Mouse (Mus musculus) midbrain, embryonic 16.5 days (tissue): Measurements from ENCODE around the gene Strap. TPM values are rescaled to one million over a fixed set of nuclear protein-coding genes. Genes with fewer than 3 reads are reported as not detected.
A peak's percentile ranks its signal among the peaks of the same experiment; 100 is the strongest.
"Not testable (repeated sequence)": the region's sequence is repeated elsewhere in the genome, so short reads cannot be mapped to it uniquely, and the experiment has no call there.

Experiments used
- ATAC-seq: fragments of 200-750 bp; cut with Nextera tagmentation; 2 replicates; pipeline ENCODE4 v1.8.0; 2017; ENCODE audit warnings: moderate TSS enrichment
- H3K27ac ChIP-seq: fragments of 300-500 bp; sonication (generic); 2 replicates; pipeline ENCODE4 v1.5.1; 2014; ENCODE audit warnings: mild to moderate bottlenecking, low read length, mixed read lengths
- H3K27me3 ChIP-seq: fragments of 300-500 bp; sonication (generic); 2 replicates; pipeline ENCODE4 v1.6.1; 2014; ENCODE audit warnings: low read depth, low read length, mixed read lengths; ENCODE audit not compliant: control insufficient read depth, insufficient read depth
- H3K36me3 ChIP-seq: fragments of 300-500 bp; sonication (generic); 2 replicates; pipeline ENCODE4 v1.6.1; 2014; ENCODE audit warnings: mild to moderate bottlenecking, low read length, moderate library complexity, mixed read lengths; ENCODE audit not compliant: control insufficient read depth, insufficient read depth
- H3K4me1 ChIP-seq: fragments of 300-500 bp; sonication (generic); 2 replicates; pipeline ENCODE4 v1.6.1; 2014; ENCODE audit warnings: mild to moderate bottlenecking, low read length, mixed read lengths; ENCODE audit not compliant: control insufficient read depth, insufficient read depth
- H3K4me2 ChIP-seq: fragments of 300-500 bp; sonication (generic); 2 replicates; pipeline ENCODE4 v1.6.1; 2014; ENCODE audit warnings: mild to moderate bottlenecking, low read length, mixed read lengths
- H3K4me3 ChIP-seq: fragments of 300-500 bp; sonication (generic); 2 replicates; pipeline ENCODE4 v1.5.1; 2014; ENCODE audit warnings: low read depth, mild to moderate bottlenecking, low read length, moderate library complexity, mixed read lengths
- H3K9ac ChIP-seq: fragments of 300-500 bp; sonication (generic); 2 replicates; pipeline ENCODE4 v1.6.1; 2014; ENCODE audit warnings: low read depth, low read length, mixed read lengths
- H3K9me3 ChIP-seq: fragments of 300-500 bp; sonication (generic); replicated peaks from 2 replicates; pipeline ENCODE4 v1.6.1; 2014; ENCODE audit warnings: mild to moderate bottlenecking, low read length, mixed read lengths; ENCODE audit not compliant: control insufficient read depth, poor library complexity, severe bottlenecking
- WGBS: fragments of 180-500 bp; shearing (Covaris S2); extraction: QIAGEN DNeasy Blood & Tissue Kit; methylation state at CpG from one replicate; pipeline ENCODE4 v1.1.7; 2014; 5-methylcytosine and 5-hydroxymethylcytosine counted together
- polyA plus RNA-seq: library from polyadenylated mRNA; unstranded; fragments of >200 nt; fragmentation: Nextera tagmentation; extraction: Ambion mirVana; gene quantifications from 2 replicates; pipeline ENCODE4 v1.2.1, GENCODE M21; 2015

Gene Strap
- polyA plus RNA-seq, 1 experiment from 2014 or later, result 161 TPM

- Histone ChIP-seq H3K36me3 (no peaks in the 10 kb centered on the region), H3K27ac (no peak overlapping the region), H3K4me1 (no peaks in the 10 kb centered on the region), H3K4me2 (no peak overlapping the region), H3K27me3 (no peaks in the 10 kb centered on the region), H3K9ac (no peak overlapping the region), H3K4me3 (no peak overlapping the region), H3K9me3 (no peaks in the 10 kb centered on the region; the same call in 1 of the 2 replicates)
- ATAC-seq, result peak; percentile 77
- WGBS, result 63% methylated on average over 7 of the region's 7 CpGs
Measured at GRCm38 (mm10) chr6:137699434-137699833, 35.4 kb upstream of the Strap start.

- no peak for ATAC-seq
- WGBS, result 91% methylated on average over 3 of the region's 3 CpGs
Measured at GRCm38 (mm10) chr6:137702186-137702585, 32.7 kb upstream of the Strap start.

GRCm38 (mm10) chr6:137702918-137703317, 32.0 kb upstream of the Strap start:
- H3K9ac ChIP-seq, result no peak overlapping the region
- no peak overlapping the region for H3K27ac ChIP-seq
- no peaks in the 10 kb centered on the region for H3K9me3 ChIP-seq
- H3K4me3 ChIP-seq, result no peak overlapping the region
- no peak for ATAC-seq
- no peaks in the 10 kb centered on the region for H3K4me1 ChIP-seq
- H3K36me3 ChIP-seq, result no peaks in the 10 kb centered on the region
- WGBS, result 85% methylated on average over 4 of the region's 4 CpGs
- H3K4me2 ChIP-seq, result no peak overlapping the region
- H3K27me3 ChIP-seq, result no peaks in the 10 kb centered on the region

More at GRCm38 (mm10) chr6:137702186-137702585, 32.7 kb upstream of the Strap start:
- no peaks in the 10 kb centered on the region; the same call in 1 of the 2 replicates for H3K9me3 ChIP-seq
- no peaks in the 10 kb centered on the region for H3K36me3 ChIP-seq
- H3K4me1 ChIP-seq, result no peaks in the 10 kb centered on the region
- H3K9ac ChIP-seq, result no peak overlapping the region
- no peak overlapping the region for H3K27ac ChIP-seq
- H3K4me3 ChIP-seq, result no peak overlapping the region
- no peaks in the 10 kb centered on the region for H3K27me3 ChIP-seq
- H3K4me2 ChIP-seq, result no peak overlapping the region

- no peaks in the 10 kb centered on the region for H3K36me3 ChIP-seq
- H3K9me3 ChIP-seq, result no peaks in the 10 kb centered on the region
- no peak overlapping the region for H3K4me3 ChIP-seq
- H3K27ac ChIP-seq, result no peak overlapping the region
- H3K4me1 ChIP-seq, result no peaks in the 10 kb centered on the region
- WGBS, result 85% methylated on average over 7 of the region's 7 CpGs
- ATAC-seq, result no peak
- no peaks in the 10 kb centered on the region for H3K27me3 ChIP-seq
- H3K9ac ChIP-seq, result no peak overlapping the region
- H3K4me2 ChIP-seq, result no peak overlapping the region
Measured at GRCm38 (mm10) chr6:137703431-137703830, 31.4 kb upstream of the Strap start.

- Histone ChIP-seq H3K36me3 (no peaks in the 10 kb centered on the region), H3K4me2 (no peak overlapping the region), H3K4me3 (no peak overlapping the region), H3K9ac (no peak overlapping the region), H3K27ac (no peak overlapping the region), H3K27me3 (no peaks in the 10 kb centered on the region), H3K9me3 (no peaks in the 10 kb centered on the region), H3K4me1 (no peaks in the 10 kb centered on the region)
- WGBS, result 82% methylated on average over 25 of the region's 25 CpGs
- ATAC-seq, result no peak
Measured at GRCm38 (mm10) chr6:137704300-137704939, 30.5 kb upstream of the Strap start.

DNA sequence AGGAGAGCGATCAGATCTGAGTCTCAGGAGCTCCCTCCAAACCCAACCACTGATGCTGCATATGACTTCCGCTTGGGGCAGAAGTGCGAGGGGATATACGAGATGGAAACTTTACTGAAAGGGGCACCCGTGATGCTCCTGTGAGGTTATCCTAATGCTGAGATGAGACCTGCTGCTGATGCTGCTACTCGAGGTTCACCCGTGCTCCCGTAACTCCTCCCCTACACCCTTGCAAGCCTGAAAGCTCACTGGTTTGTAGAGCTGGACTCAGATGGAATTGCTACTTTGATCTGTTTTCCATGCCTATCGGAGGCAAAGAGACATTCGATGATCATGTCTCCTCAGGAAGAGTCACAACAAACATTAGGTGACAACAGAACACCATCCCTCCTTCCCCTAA, 28.7 kb upstream of the Strap start:
- no peak overlapping the region for H3K4me3 ChIP-seq
- H3K27ac ChIP-seq, result no peak overlapping the region
- no peaks in the 10 kb centered on the region for H3K9me3 ChIP-seq
- H3K4me1 ChIP-seq, result peaks cover 4% of the 10 kb centered on the region; the same call in 1 of the 2 replicates
- no peak for ATAC-seq
- WGBS, result 93% methylated on average over 10 of the region's 10 CpGs
- no peaks in the 10 kb centered on the region for H3K36me3 ChIP-seq
- no peak overlapping the region for H3K4me2 ChIP-seq
- no peaks in the 10 kb centered on the region for H3K27me3 ChIP-seq
- H3K9ac ChIP-seq, result no peak overlapping the region

DNA sequence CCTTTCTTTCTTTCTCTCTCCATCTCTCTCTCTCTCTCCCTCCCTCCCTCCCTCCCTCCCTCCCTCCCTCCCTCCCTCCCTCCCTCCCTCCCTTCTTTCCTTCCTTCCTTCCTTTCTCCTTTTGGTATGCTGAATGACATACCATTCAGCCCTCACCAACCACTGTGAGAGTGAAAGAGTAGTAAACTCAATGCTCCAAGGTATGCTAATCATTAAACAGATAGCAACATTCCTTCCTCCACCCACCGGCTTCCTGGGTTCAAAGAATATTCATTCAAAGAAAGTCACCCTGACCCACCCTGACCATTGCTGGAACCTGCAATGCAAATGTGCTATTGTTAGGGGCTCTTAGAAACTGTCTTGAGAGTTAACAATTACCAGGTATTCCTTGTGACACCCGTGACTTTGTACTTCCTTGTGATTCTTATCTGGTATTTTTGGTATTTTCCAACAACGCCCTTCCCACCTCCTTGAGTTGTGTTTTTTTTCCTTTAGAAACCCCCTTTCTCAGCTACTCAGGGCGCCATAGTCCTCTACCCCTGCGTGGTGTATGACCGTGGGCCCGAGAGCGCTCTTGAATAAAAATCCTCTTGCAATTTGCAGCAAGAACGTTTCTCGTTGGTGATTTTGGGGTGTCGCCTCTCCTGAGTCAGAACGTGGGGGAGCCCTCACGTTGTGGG, 26.0 kb upstream of the Strap start:
- not testable (repeated sequence) for H3K4me2 ChIP-seq, H3K27me3 ChIP-seq, H3K36me3 ChIP-seq, H3K9me3 ChIP-seq, H3K27ac ChIP-seq, H3K9ac ChIP-seq, H3K4me3 ChIP-seq, ATAC-seq
- peaks cover 10% of the 10 kb centered on the region; the same call in 1 of the 2 replicates for H3K4me1 ChIP-seq
- 90% methylated on average over 13 of the region's 13 CpGs for WGBS

DNA sequence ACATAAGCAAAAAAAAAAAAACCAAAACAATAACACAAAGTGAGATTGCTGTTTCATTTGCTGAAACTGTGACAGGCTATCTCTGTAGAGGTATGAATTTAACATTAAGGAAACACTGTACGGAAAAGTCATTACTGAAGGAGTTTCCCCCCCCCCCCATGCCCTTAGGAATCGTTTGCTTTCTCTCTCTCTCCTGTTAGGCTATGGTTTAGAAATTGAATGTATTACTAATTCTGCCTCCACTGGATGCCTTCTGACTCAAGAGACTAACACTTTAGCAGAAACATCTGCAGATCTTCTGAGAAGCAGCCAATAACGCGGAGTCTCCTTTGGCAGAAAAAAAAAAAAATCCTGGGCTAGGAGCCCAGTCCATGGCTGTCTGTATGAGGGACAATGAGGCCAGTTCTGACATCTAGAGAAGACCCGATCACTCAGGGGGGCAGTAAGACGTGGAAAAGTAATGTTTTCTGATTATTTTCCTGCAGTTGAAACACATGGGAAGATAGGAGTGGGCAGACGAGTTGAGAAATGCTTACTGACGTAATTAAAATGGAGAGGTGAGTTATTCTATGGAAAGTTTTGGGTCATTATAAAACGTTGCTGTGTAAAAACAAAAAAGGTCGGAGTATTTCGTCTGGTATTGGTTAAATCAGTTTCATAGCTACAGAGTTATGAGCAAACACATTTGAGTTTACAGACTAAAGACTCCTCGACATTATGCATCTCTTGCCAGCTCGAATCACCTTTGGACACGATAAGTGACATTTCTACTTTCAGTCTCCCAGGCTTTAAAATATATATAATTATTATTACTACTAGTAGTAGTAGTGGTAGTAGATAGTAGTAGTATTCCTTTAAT, 24.5 kb upstream of the Strap start:
- no peaks in the 10 kb centered on the region for H3K9me3 ChIP-seq
- peaks cover 10% of the 10 kb centered on the region; the same call in 1 of the 2 replicates for H3K4me1 ChIP-seq
- no peak overlapping the region for H3K9ac ChIP-seq
- no peak overlapping the region for H3K27ac ChIP-seq
- H3K4me3 ChIP-seq, result no peak overlapping the region
- WGBS, result 80% methylated on average over 14 of the region's 14 CpGs
- H3K27me3 ChIP-seq, result no peaks in the 10 kb centered on the region
- H3K4me2 ChIP-seq, result no peak overlapping the region
- no peaks in the 10 kb centered on the region for H3K36me3 ChIP-seq
- no peak for ATAC-seq
